Mouse (Mus musculus) intestine, embryonic 16.5 days (tissue): ENCODE data around the gene Ltbr. TPM values are rescaled to one million over a fixed set of nuclear protein-coding genes. Genes with fewer than 3 reads are reported as not detected.

ENCODE experiments used
- ATAC-seq: fragments of 200-750 bp; cut with Nextera tagmentation; 2 replicates; pipeline ENCODE4 v1.8.0; 2017; ENCODE audit warnings: moderate TSS enrichment, moderate library complexity
- H3K27ac ChIP-seq: fragments of 300-500 bp; sonication (generic); 2 replicates; pipeline ENCODE4 v1.5.1; 2014; ENCODE audit warnings: mild to moderate bottlenecking, low read length
- H3K27me3 ChIP-seq: fragments of 300-500 bp; sonication (generic); replicated peaks from 2 replicates; pipeline ENCODE4 v1.6.1; 2014; ENCODE audit warnings: low read length, control low read depth, mixed read lengths; ENCODE audit not compliant: control insufficient read depth, insufficient read depth
- H3K36me3 ChIP-seq: fragments of 300-500 bp; sonication (generic); 2 replicates; pipeline ENCODE4 v1.6.1; 2014; ENCODE audit warnings: low read length, control low read depth; ENCODE audit not compliant: control insufficient read depth, insufficient read depth
- H3K4me1 ChIP-seq: fragments of 300-500 bp; sonication (generic); 2 replicates; pipeline ENCODE4 v1.6.1; 2014; ENCODE audit warnings: low read length, control low read depth, mixed read lengths; ENCODE audit not compliant: control insufficient read depth, insufficient read depth
- H3K4me2 ChIP-seq: fragments of 300-500 bp; sonication (generic); 2 replicates; pipeline ENCODE4 v1.6.1; 2014; ENCODE audit warnings: low read depth, low read length, control low read depth
- H3K4me3 ChIP-seq: fragments of 300-500 bp; sonication (generic); 2 replicates; pipeline ENCODE4 v1.5.1; 2014; ENCODE audit warnings: mild to moderate bottlenecking, low read length
- H3K9ac ChIP-seq: fragments of 300-500 bp; sonication (generic); 2 replicates; pipeline ENCODE4 v1.6.1; 2014; ENCODE audit warnings: low read depth, low read length
- H3K9me3 ChIP-seq: fragments of 300-500 bp; sonication (generic); 2 replicates; pipeline ENCODE4 v1.6.1; 2016; ENCODE audit warnings: low read length, control low read depth; ENCODE audit not compliant: control insufficient read depth
- WGBS: fragments of 180-500 bp; shearing (Covaris S2); extraction: QIAGEN DNeasy Blood & Tissue Kit; methylation state at CpG from one replicate; pipeline ENCODE4 v1.1.7; 2014; 5-methylcytosine and 5-hydroxymethylcytosine counted together
- polyA plus RNA-seq: library from polyadenylated mRNA; unstranded; fragments of >200 nt; fragmentation: Nextera tagmentation; extraction: Ambion mirVana; gene quantifications from 2 replicates; pipeline ENCODE4 v1.2.1, GENCODE M21; 2015

The Ltbr gene
- polyA plus RNA-seq, 1 experiment from 2014 or later, result 106 TPM

GRCm38 (mm10) chr6:125265239-125265638, 48.4 kb downstream of the Ltbr start:
- WGBS, result 56% methylated on average over 10 of the region's 10 CpGs
- Histone ChIP-seq H3K9ac (no peak overlapping the region), H3K4me2 (no peak overlapping the region), H3K27ac (no peak overlapping the region), H3K4me3 (no peak overlapping the region), H3K9me3 (no peaks in the 10 kb centered on the region), H3K4me1 (no peaks in the 10 kb centered on the region), H3K36me3 (no peaks in the 10 kb centered on the region), H3K27me3 (no peaks in the 10 kb centered on the region)
- ATAC-seq, result peak; percentile 59

GRCm38 (mm10) chr6:125264219-125264618, 49.5 kb downstream of the Ltbr start:
- H3K27me3 ChIP-seq, result no peaks in the 10 kb centered on the region
- ATAC-seq, result no peak
- H3K36me3 ChIP-seq, result no peaks in the 10 kb centered on the region
- no peak overlapping the region for H3K9ac ChIP-seq
- H3K9me3 ChIP-seq, result no peaks in the 10 kb centered on the region
- 78% methylated on average over 9 of the region's 9 CpGs for WGBS
- H3K4me3 ChIP-seq, result no peak overlapping the region
- no peak overlapping the region for H3K27ac ChIP-seq
- no peak overlapping the region for H3K4me2 ChIP-seq
- no peaks in the 10 kb centered on the region for H3K4me1 ChIP-seq

GRCm38 (mm10) chr6:125260006-125260555, 53.6 kb downstream of the Ltbr start:
- 70% methylated on average over 10 of the region's 10 CpGs for WGBS
- Histone ChIP-seq H3K4me2 (no peak overlapping the region), H3K36me3 (no peaks in the 10 kb centered on the region), H3K9me3 (no peaks in the 10 kb centered on the region), H3K27me3 (no peaks in the 10 kb centered on the region), H3K4me1 (peaks cover 7% of the 10 kb centered on the region), H3K4me3 (no peak overlapping the region), H3K27ac (no peak overlapping the region), H3K9ac (no peak overlapping the region)
- no peak for ATAC-seq

Other genes starting within 250 kb of the Ltbr start
- gene Lpar5, start 246.0 kb downstream of the Ltbr start, polyA plus RNA-seq, result 9.4 and 9.7 TPM in 2 replicates
- gene Chd4, start 217.9 kb downstream of the Ltbr start, polyA plus RNA-seq, result 41.3 and 44.8 TPM in 2 replicates
- 59.5 and 66.8 TPM in 2 replicates for gene Nop2, start 182.0 kb downstream of the Ltbr start, polyA plus RNA-seq
- 4.5 and 5.3 TPM in 2 replicates for gene Iffo1, start 168.6 kb downstream of the Ltbr start, polyA plus RNA-seq
- 2,256 and 2,328 TPM in 2 replicates for gene Gapdh, start 147.4 kb downstream of the Ltbr start, polyA plus RNA-seq
- gene Ncapd2, start 122.2 kb downstream of the Ltbr start, polyA plus RNA-seq, result 67.8 and 78.0 TPM in 2 replicates
- 267 and 284 TPM in 2 replicates for gene Mrpl51, start 122.1 kb downstream of the Ltbr start, polyA plus RNA-seq
- 5.0 and 5.9 TPM in 2 replicates for gene Vamp1, start 98.3 kb downstream of the Ltbr start, polyA plus RNA-seq
- gene Tapbpl, start 82.0 kb downstream of the Ltbr start, polyA plus RNA-seq, result 13.3 and 14.4 TPM in 2 replicates
- 2.0 and 2.3 TPM in 2 replicates for gene Cd27, start 76.9 kb downstream of the Ltbr start, polyA plus RNA-seq
- 0.09 and 0.17 TPM in 2 replicates for gene Tuba3a, start 27.8 kb downstream of the Ltbr start, polyA plus RNA-seq
- 5.0 and 7.6 TPM in 2 replicates for gene Scnn1a, start 6.8 kb upstream of the Ltbr start, polyA plus RNA-seq
- gene Tnfrsf1a, start 35.5 kb upstream of the Ltbr start, polyA plus RNA-seq, result 90.0 and 95.3 TPM in 2 replicates
- gene Plekhg6, start 66.9 kb upstream of the Ltbr start, polyA plus RNA-seq, result 13.2 and 19.1 TPM in 2 replicates
- gene Cd9, start 180.9 kb upstream of the Ltbr start, polyA plus RNA-seq, result 146 and 167 TPM in 2 replicates
- 7.0 and 8.6 TPM in 2 replicates for gene Vwf, start 232.9 kb upstream of the Ltbr start, polyA plus RNA-seq